Mouse (Mus musculus) limb, embryonic 12.5 days (tissue): ENCODE measurements around the gene Shc2. TPM values are rescaled to one million over a fixed set of nuclear protein-coding genes. Genes with fewer than 3 reads are reported as not detected.

Experiments
- ATAC-seq: fragments of 200-750 bp; cut with Nextera tagmentation; 2 replicates; pipeline ENCODE4 v1.8.0; 2017; ENCODE audit warnings: low read depth, moderate TSS enrichment; ENCODE audit not compliant: insufficient number of reproducible peaks, insufficient read depth, low FRiP score, low TSS enrichment
- H3K27ac ChIP-seq: fragments of 300-500 bp; sonication (generic); 2 replicates; pipeline ENCODE4 v1.5.1; 2016; ENCODE audit warnings: mild to moderate bottlenecking, moderate library complexity
- H3K27me3 ChIP-seq: fragments of 300-500 bp; sonication (generic); 2 replicates; pipeline ENCODE4 v1.6.1; 2016; ENCODE audit warnings: mild to moderate bottlenecking, moderate library complexity
- H3K36me3 ChIP-seq: fragments of 300-500 bp; sonication (generic); 2 replicates; pipeline ENCODE4 v1.6.1; 2016; ENCODE audit warnings: mild to moderate bottlenecking, moderate library complexity
- H3K4me1 ChIP-seq: fragments of 300-500 bp; sonication (generic); replicated peaks from 2 replicates; pipeline ENCODE4 v1.6.1; 2016
- H3K4me2 ChIP-seq: fragments of 300-500 bp; sonication (generic); 2 replicates; pipeline ENCODE4 v1.6.1; 2016; ENCODE audit warnings: mild to moderate bottlenecking, moderate library complexity
- H3K4me3 ChIP-seq: fragments of 300-500 bp; sonication (generic); replicated peaks from 2 replicates; pipeline ENCODE4 v1.5.1; 2016; ENCODE audit warnings: mild to moderate bottlenecking
- H3K9ac ChIP-seq: fragments of 300-500 bp; sonication (generic); replicated peaks from 2 replicates; pipeline ENCODE4 v1.6.1; 2016; ENCODE audit warnings: mild to moderate bottlenecking, moderate library complexity
- H3K9me3 ChIP-seq: fragments of 300-500 bp; sonication (generic); 2 replicates; pipeline ENCODE4 v1.6.1; 2016; ENCODE audit warnings: mild to moderate bottlenecking, moderate library complexity
- WGBS: fragments of 180-500 bp; shearing (Covaris S2); methylation state at CpG from one replicate; pipeline ENCODE4 v1.1.7; 2016; 5-methylcytosine and 5-hydroxymethylcytosine counted together
- polyA plus RNA-seq: library from polyadenylated mRNA; unstranded; fragments of >200 nt; fragmentation: Nextera tagmentation; extraction: Ambion mirVana; gene quantifications from 2 replicates; pipeline ENCODE4 v1.2.1, GENCODE M21; 2016

Shc2 gene
- polyA plus RNA-seq, 1 experiment from 2014 or later, result 12.2 TPM

GRCm38 (mm10) chr10:79578276-79578675 is 59.4 kb downstream of the Shc2 start:
- no peak overlapping the region for H3K4me2 ChIP-seq
- ATAC-seq, result no peak
- no peak overlapping the region for H3K27ac ChIP-seq
- no peaks in the 10 kb centered on the region for H3K4me1 ChIP-seq
- 41% methylated on average over 9 of the region's 9 CpGs for WGBS
- no peaks in the 10 kb centered on the region for H3K9me3 ChIP-seq
- H3K4me3 ChIP-seq, result no peak overlapping the region
- peaks cover 11% of the 10 kb centered on the region for H3K27me3 ChIP-seq
- H3K9ac ChIP-seq, result no peak overlapping the region; the same call in 1 of the 2 replicates
- H3K36me3 ChIP-seq, result no peaks in the 10 kb centered on the region

GRCm38 (mm10) chr10:79577376-79577775 is 60.3 kb downstream of the Shc2 start:
- ATAC-seq, result no peak
- no peaks in the 10 kb centered on the region for H3K36me3 ChIP-seq
- H3K9me3 ChIP-seq, result no peaks in the 10 kb centered on the region
- no peak overlapping the region for H3K4me3 ChIP-seq
- H3K9ac ChIP-seq, result no peak overlapping the region
- peaks cover 11% of the 10 kb centered on the region for H3K27me3 ChIP-seq
- H3K4me1 ChIP-seq, result no peaks in the 10 kb centered on the region
- H3K27ac ChIP-seq, result no peak overlapping the region
- WGBS, result 77% methylated on average over 4 of the region's 4 CpGs
- H3K4me2 ChIP-seq, result no peak overlapping the region

GRCm38 (mm10) chr10:79575754-79576153 is 62.0 kb downstream of the Shc2 start:
- Histone ChIP-seq H3K4me3 (no peak overlapping the region), H3K9ac (no peak overlapping the region), H3K27ac (no peak overlapping the region), H3K4me2 (no peak overlapping the region), H3K36me3 (no peaks in the 10 kb centered on the region), H3K9me3 (no peaks in the 10 kb centered on the region), H3K4me1 (no peaks in the 10 kb centered on the region), H3K27me3 (peaks cover 11% of the 10 kb centered on the region)
- ATAC-seq, result no peak
- WGBS, result 75% methylated on average over 6 of the region's 6 CpGs

GRCm38 (mm10) chr10:79574796-79575195 is 62.9 kb downstream of the Shc2 start:
- H3K27me3 ChIP-seq, result peaks cover 9% of the 10 kb centered on the region; the same call in 1 of the 2 replicates

GRCm38 (mm10) chr10:79574350-79574749 is 63.4 kb downstream of the Shc2 start:
- peaks cover 6% of the 10 kb centered on the region; the same call in 1 of the 2 replicates for H3K27me3 ChIP-seq
- H3K36me3 ChIP-seq, result no peaks in the 10 kb centered on the region
- no peak overlapping the region for H3K9ac ChIP-seq
- no peak overlapping the region for H3K4me2 ChIP-seq
- ATAC-seq, result no peak
- H3K4me3 ChIP-seq, result no peak overlapping the region
- no peak overlapping the region for H3K27ac ChIP-seq
- WGBS, result 83% methylated on average over 8 of the region's 8 CpGs
- no peaks in the 10 kb centered on the region for H3K9me3 ChIP-seq
- H3K4me1 ChIP-seq, result no peaks in the 10 kb centered on the region

More at GRCm38 (mm10) chr10:79574796-79575195, 62.9 kb downstream of the Shc2 start:
- ATAC-seq, result no peak
- Histone ChIP-seq H3K9ac (no peak overlapping the region), H3K4me1 (no peaks in the 10 kb centered on the region), H3K4me3 (no peak overlapping the region), H3K9me3 (no peaks in the 10 kb centered on the region), H3K4me2 (no peak overlapping the region), H3K36me3 (no peaks in the 10 kb centered on the region), H3K27ac (no peak overlapping the region)
- 91% methylated on average over 6 of the region's 6 CpGs for WGBS

- 91% methylated on average over 6 of the region's 6 CpGs for WGBS
- ATAC-seq, result no peak
- no peaks in the 10 kb centered on the region; the same call in 1 of the 2 replicates for H3K27me3 ChIP-seq
- H3K4me1 ChIP-seq, result no peaks in the 10 kb centered on the region
- H3K4me3 ChIP-seq, result no peak overlapping the region
- no peaks in the 10 kb centered on the region for H3K9me3 ChIP-seq
- no peak overlapping the region for H3K4me2 ChIP-seq
- no peak overlapping the region for H3K9ac ChIP-seq
- no peak overlapping the region for H3K27ac ChIP-seq
- no peaks in the 10 kb centered on the region for H3K36me3 ChIP-seq
Observed at GRCm38 (mm10) chr10:79573611-79574010, 64.1 kb downstream of the Shc2 start.

GRCm38 (mm10) chr10:79571314-79571713 is 66.4 kb downstream of the Shc2 start:
- H3K36me3 ChIP-seq, result no peaks in the 10 kb centered on the region
- no peaks in the 10 kb centered on the region for H3K4me1 ChIP-seq
- no peak overlapping the region for H3K4me2 ChIP-seq
- H3K9me3 ChIP-seq, result peaks cover 9% of the 10 kb centered on the region; the same call in 1 of the 2 replicates
- no peak overlapping the region for H3K27ac ChIP-seq
- H3K27me3 ChIP-seq, result no peaks in the 10 kb centered on the region
- no peak for ATAC-seq
- WGBS, result 90% methylated on average over 2 of the region's 2 CpGs
- H3K4me3 ChIP-seq, result no peak overlapping the region
- no peak overlapping the region for H3K9ac ChIP-seq

- no peaks in the 10 kb centered on the region for H3K4me1 ChIP-seq
- no peak overlapping the region for H3K4me3 ChIP-seq
- H3K27me3 ChIP-seq, result no peaks in the 10 kb centered on the region
- H3K4me2 ChIP-seq, result no peak overlapping the region
- no peak for ATAC-seq
- peaks cover 14% of the 10 kb centered on the region; the same call in 1 of the 2 replicates for H3K9me3 ChIP-seq
- no peak overlapping the region for H3K9ac ChIP-seq
- no peaks in the 10 kb centered on the region for H3K36me3 ChIP-seq
- WGBS, result 93% methylated on average over 5 of the region's 5 CpGs
- H3K27ac ChIP-seq, result no peak overlapping the region
Observed at GRCm38 (mm10) chr10:79569921-79570320, 67.8 kb downstream of the Shc2 start.

Other genes with a start within 250 kb of the Shc2 start
- gene Vmn2r83, start 169.2 kb downstream of the Shc2 start, polyA plus RNA-seq, result not detected in 2 replicates
- 20.4 and 21.2 TPM in 2 replicates for gene Plpp2, start 104.1 kb downstream of the Shc2 start, polyA plus RNA-seq
- gene Mier2, start 82.7 kb downstream of the Shc2 start, polyA plus RNA-seq, result 74.8 and 78.1 TPM in 2 replicates
- not detected in 2 replicates for gene Theg, start 50.6 kb downstream of the Shc2 start, polyA plus RNA-seq
- gene C2cd4c, start 23.9 kb downstream of the Shc2 start, polyA plus RNA-seq, result not detected in 2 replicates
- not detected in 2 replicates for gene Odf3l2, start 7.8 kb upstream of the Shc2 start, polyA plus RNA-seq
- gene Madcam1, start 26.6 kb upstream of the Shc2 start, polyA plus RNA-seq, result 7.1 and 7.2 TPM in 2 replicates
- 57.6 and 63.1 TPM in 2 replicates for gene Tpgs1, start 31.5 kb upstream of the Shc2 start, polyA plus RNA-seq
- 139 and 149 TPM in 2 replicates for gene Cdc34, start 44.3 kb upstream of the Shc2 start, polyA plus RNA-seq
- gene Gzmm, start 51.1 kb upstream of the Shc2 start, polyA plus RNA-seq, result 0.74 and 1.2 TPM in 2 replicates
- 676 and 680 TPM in 2 replicates for gene Bsg, start 66.6 kb upstream of the Shc2 start, polyA plus RNA-seq
- gene Hcn2, start 78.7 kb upstream of the Shc2 start, polyA plus RNA-seq, result 0.15 TPM in 1 of 2 replicates, not detected in the other
- 54.0 and 54.1 TPM in 2 replicates for gene Polrmt, start 108.7 kb upstream of the Shc2 start, polyA plus RNA-seq
- 0.24 and 0.60 TPM in 2 replicates for gene Fgf22, start 117.2 kb upstream of the Shc2 start, polyA plus RNA-seq
- 108 and 113 TPM in 2 replicates for gene Rnf126, start 129.0 kb upstream of the Shc2 start, polyA plus RNA-seq
- 3.0 and 4.0 TPM in 2 replicates for gene Fstl3, start 139.4 kb upstream of the Shc2 start, polyA plus RNA-seq
- gene Prss57, start 153.0 kb upstream of the Shc2 start, polyA plus RNA-seq, result not detected in 2 replicates
- 121 TPM in 2 replicates for gene Palm, start 155.7 kb upstream of the Shc2 start, polyA plus RNA-seq
- 0.28 and 0.67 TPM in 2 replicates for gene Misp, start 183.1 kb upstream of the Shc2 start, polyA plus RNA-seq
- 373 and 403 TPM in 2 replicates for gene Ptbp1, start 216.5 kb upstream of the Shc2 start, polyA plus RNA-seq
- 15.1 and 15.3 TPM in 2 replicates for gene Prtn3, start 236.6 kb upstream of the Shc2 start, polyA plus RNA-seq
- gene Plppr3, start 236.7 kb upstream of the Shc2 start, polyA plus RNA-seq, result 157 and 162 TPM in 2 replicates
- not detected in 2 replicates for gene Elane, start 248.3 kb upstream of the Shc2 start, polyA plus RNA-seq